Mouse (Mus musculus): ENCODE measurements around the gene 1700093K21Rik. TPM values are rescaled to one million over a fixed set of nuclear protein-coding genes. Genes with fewer than 3 reads are reported as not detected.
"Not testable (repeated sequence)": the region's sequence is repeated elsewhere in the genome, so short reads cannot be mapped to it uniquely, and the experiment has no call there.

1700093K21Rik gene
- polyA plus RNA-seq (2015; fragmentation: Nextera tagmentation; extraction: Ambion mirVana): 0.17 TPM in 1 of 2 replicates, not detected in the other

DNA sequence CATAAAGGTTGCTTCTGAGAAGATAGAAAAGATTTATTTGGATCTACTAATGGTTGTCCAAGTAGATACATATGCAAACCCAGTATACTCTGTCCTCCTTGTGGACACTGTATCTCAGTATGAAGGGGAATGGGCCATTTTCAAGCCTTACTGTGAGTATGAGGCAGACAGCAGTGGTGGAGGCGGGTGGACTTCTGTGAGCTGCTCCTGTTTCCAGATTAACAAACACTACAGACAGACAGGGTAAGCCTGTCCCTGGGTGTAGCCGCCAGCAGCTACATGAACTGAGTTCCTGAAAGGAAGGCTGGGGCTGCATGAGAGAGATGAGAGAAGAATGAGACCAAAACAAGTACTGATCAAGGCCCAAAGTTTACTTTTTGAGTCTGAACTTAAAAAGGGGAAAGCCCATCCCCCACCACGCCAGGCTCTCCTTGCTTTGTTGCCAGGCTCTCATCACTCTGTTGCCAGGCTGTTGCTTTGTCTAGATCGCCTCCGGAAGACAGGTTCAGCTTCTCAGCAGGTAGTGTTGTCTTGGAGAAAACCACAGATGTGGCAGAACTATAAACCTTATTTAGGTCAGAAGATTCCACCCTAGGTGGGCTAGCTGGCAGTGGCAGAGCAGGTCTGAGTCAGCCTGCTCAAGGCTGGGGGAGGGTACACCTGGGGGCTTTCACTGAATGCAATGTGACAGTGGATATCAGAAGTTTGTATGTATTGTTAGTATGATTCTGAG is at the start of gene 1700093K21Rik:
Gene 1700093K21Rik, minus strand, starts transcription at position 683 of the 733 bp plus-strand sequence.
- H3K27me3 ChIP-seq: no peaks in the 10 kb centered on the region
- no peaks in the 10 kb centered on the region for H3K36me3 ChIP-seq
- H3K4me1 ChIP-seq (replicated peaks): no peaks in the 10 kb centered on the region
- ATAC-seq (ENCODE audit: low FRiP score, low read depth): no peak
- no peak within 1 kb of the TSS for H3K27ac ChIP-seq (replicated peaks)
- H3K4me3 ChIP-seq: no peak within 1 kb of the TSS
- 37% methylated on average over 5 of the region's 5 CpGs for WGBS
- no peak within 1 kb of the TSS for H3K9ac ChIP-seq
- H3K4me2 ChIP-seq: no peak within 1 kb of the TSS
- no peaks in the 10 kb centered on the region for H3K9me3 ChIP-seq

DNA sequence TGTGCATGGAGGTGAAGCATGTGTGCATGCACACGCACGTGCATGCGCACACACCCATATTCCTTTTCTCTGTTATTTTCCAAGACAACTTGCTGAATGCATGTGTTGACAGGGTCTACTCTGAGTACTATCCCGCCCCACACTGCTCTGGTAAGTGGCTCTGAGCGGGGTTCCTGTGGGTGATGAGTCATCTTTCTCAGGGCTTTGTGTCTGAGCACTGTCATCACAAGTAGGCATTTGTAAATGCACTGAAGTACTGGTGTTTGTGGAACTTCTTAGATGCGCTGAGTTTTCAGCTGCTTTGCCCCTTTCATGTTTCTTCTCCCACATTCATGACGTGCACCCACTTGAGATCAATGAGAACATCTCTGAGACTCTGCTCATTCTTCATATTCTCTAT is 49.2 kb upstream of the 1700093K21Rik start:
- Histone ChIP-seq H3K36me3 (peaks cover 31% of the 10 kb centered on the region), H3K27ac (replicated peaks) (no peak overlapping the region), H3K9ac (no peak overlapping the region), H3K4me3 (no peak overlapping the region), H3K27me3 (no peaks in the 10 kb centered on the region), H3K9me3 (no peaks in the 10 kb centered on the region), H3K4me1 (replicated peaks) (no peaks in the 10 kb centered on the region), H3K4me2 (no peak overlapping the region)
- no peak for ATAC-seq (ENCODE audit: low FRiP score, low read depth)
- WGBS: 94% methylated on average over 7 of the region's 7 CpGs

- no peak overlapping the region for H3K4me2 ChIP-seq
- WGBS: 63% methylated on average over 6 of the region's 6 CpGs
- H3K27me3 ChIP-seq: no peaks in the 10 kb centered on the region
- no peaks in the 10 kb centered on the region for H3K9me3 ChIP-seq
- peak; percentile 76; the same call in 1 of the 2 replicates for ATAC-seq (ENCODE audit: low FRiP score, low read depth)
- H3K27ac ChIP-seq (replicated peaks): no peak overlapping the region
- no peaks in the 10 kb centered on the region for H3K4me1 ChIP-seq (replicated peaks)
- peaks cover 24% of the 10 kb centered on the region for H3K36me3 ChIP-seq
- no peak overlapping the region for H3K4me3 ChIP-seq
- H3K9ac ChIP-seq: no peak overlapping the region
Observed at GRCm38 (mm10) chr11:23565761-23566160, 44.8 kb upstream of the 1700093K21Rik start.

DNA sequence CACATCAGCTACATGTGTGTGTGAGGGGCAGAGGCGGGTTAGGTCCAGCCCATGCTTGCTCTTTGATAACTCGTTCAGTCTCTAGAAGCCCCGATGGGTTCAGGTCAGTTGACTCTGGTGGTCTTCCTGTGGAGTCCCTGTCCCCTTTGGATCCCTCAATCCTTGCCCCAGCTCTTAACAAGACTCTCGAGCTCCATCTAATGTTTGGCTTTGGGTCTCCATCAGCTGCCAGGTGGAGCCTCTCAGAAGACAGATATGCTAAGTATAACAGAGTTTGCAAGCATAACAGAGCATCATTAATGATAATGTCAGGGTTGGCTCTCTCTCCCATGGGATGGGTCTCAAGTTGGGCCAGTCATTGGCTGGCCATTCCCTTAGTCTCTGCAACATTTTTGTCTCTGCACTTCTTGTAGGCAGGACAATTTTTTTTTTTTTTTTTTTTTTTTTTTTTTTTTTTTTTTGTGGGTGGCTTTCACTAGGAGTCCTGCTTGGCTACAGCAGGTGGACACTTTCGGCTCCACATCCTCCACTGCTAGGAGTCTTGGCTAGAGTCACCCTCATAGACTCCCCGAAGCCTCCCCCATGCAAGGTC is 36.2 kb upstream of the 1700093K21Rik start:
- H3K9ac ChIP-seq: no peak overlapping the region
- 74% methylated on average over 6 of the region's 6 CpGs for WGBS
- no peak; the same call in 1 of the 2 replicates for ATAC-seq (ENCODE audit: low FRiP score, low read depth)

DNA sequence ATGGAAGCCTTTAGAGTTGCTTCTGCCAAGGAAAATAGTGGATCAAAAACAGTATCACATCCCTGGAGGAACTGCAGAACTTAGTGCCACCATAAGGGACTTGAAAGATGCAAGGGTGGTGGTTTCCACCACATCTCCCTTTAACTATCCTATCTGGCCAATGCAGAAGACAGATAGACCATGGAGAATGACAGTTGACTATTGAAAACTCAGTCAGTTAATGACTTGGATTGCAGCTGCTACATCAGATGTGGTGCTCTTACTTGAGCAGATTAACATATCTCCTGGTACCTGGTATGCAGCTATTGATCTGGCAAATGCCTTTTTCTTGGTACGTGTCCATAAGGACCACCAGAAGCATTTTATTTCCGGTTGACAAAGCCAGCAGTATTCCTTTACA is 16.5 kb upstream of the 1700093K21Rik start:
- no peak for ATAC-seq (ENCODE audit: low FRiP score, low read depth)
- no peaks in the 10 kb centered on the region for H3K36me3 ChIP-seq
- no peak overlapping the region for H3K27ac ChIP-seq (replicated peaks)
- 93% methylated on average over 2 of the region's 2 CpGs for WGBS
- no peak overlapping the region for H3K4me2 ChIP-seq
- no peaks in the 10 kb centered on the region for H3K27me3 ChIP-seq
- H3K4me1 ChIP-seq (replicated peaks): no peaks in the 10 kb centered on the region
- H3K4me3 ChIP-seq: no peak overlapping the region
- H3K9ac ChIP-seq: no peak overlapping the region
- no peaks in the 10 kb centered on the region for H3K9me3 ChIP-seq

More for the DNA sequence above, 36.2 kb upstream of the 1700093K21Rik start:
- Histone ChIP-seq H3K9me3 (no peaks in the 10 kb centered on the region), H3K27me3 (no peaks in the 10 kb centered on the region), H3K27ac (replicated peaks) (no peak overlapping the region), H3K4me2 (no peak overlapping the region), H3K4me3 (no peak overlapping the region), H3K36me3 (no peaks in the 10 kb centered on the region), H3K4me1 (replicated peaks) (no peaks in the 10 kb centered on the region)

GRCm38 (mm10) chr11:23518981-23519380 is 2.0 kb downstream of the 1700093K21Rik start:
- 69% methylated on average over 3 of the region's 3 CpGs for WGBS
- Histone ChIP-seq H3K36me3 (no peaks in the 10 kb centered on the region), H3K9me3 (no peaks in the 10 kb centered on the region), H3K9ac (no peak overlapping the region), H3K4me1 (replicated peaks) (no peaks in the 10 kb centered on the region), H3K4me2 (no peak overlapping the region), H3K27me3 (no peaks in the 10 kb centered on the region), H3K27ac (replicated peaks) (no peak overlapping the region), H3K4me3 (no peak overlapping the region)
- ATAC-seq (ENCODE audit: low FRiP score, low read depth): no peak

DNA sequence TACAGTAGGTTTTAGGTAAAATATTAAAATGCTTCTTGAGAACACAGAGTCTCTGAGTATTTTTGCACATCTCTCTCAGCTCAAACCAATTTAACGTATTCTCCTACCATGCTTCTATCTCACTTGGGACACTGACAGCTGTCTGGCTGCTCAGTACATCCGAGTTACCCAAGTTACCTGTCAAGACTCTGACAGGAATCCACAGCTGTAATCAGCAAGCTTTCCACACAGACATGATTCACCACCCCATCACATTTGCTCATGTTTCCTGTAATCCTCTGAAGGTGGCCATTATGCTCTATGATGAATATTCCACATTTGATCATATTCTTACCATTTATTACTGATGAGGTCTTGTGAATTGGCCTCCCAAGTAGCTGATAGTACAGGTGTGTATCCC is 5.6 kb downstream of the 1700093K21Rik start:
- H3K27me3 ChIP-seq: no peaks in the 10 kb centered on the region
- H3K9ac ChIP-seq: no peak overlapping the region
- ATAC-seq (ENCODE audit: low FRiP score, low read depth): no peak
- no peak overlapping the region for H3K4me2 ChIP-seq
- H3K27ac ChIP-seq (replicated peaks): no peak overlapping the region
- no peaks in the 10 kb centered on the region for H3K9me3 ChIP-seq
- H3K36me3 ChIP-seq: no peaks in the 10 kb centered on the region
- H3K4me1 ChIP-seq (replicated peaks): peaks cover 6% of the 10 kb centered on the region; the same call in 1 of the 2 replicates
- no peak overlapping the region for H3K4me3 ChIP-seq
- 80% methylated on average over 2 of the region's 2 CpGs for WGBS

- H3K4me2 ChIP-seq; H3K27ac ChIP-seq (replicated peaks); H3K9me3 ChIP-seq; H3K4me3 ChIP-seq; H3K27me3 ChIP-seq; ATAC-seq (ENCODE audit: low FRiP score, low read depth); H3K36me3 ChIP-seq; H3K4me1 ChIP-seq (replicated peaks); H3K9ac ChIP-seq: not testable (repeated sequence)
- WGBS: 72% methylated on average over 4 of the region's 4 CpGs
Observed at GRCm38 (mm10) chr11:23514785-23515184, 6.2 kb downstream of the 1700093K21Rik start.

- not testable (repeated sequence) for H3K4me3 ChIP-seq; ATAC-seq (ENCODE audit: low FRiP score, low read depth); H3K27me3 ChIP-seq; H3K4me1 ChIP-seq (replicated peaks); H3K9ac ChIP-seq; H3K36me3 ChIP-seq; H3K9me3 ChIP-seq; H3K4me2 ChIP-seq; H3K27ac ChIP-seq (replicated peaks)
- WGBS: 87% methylated on average over 5 of the region's 5 CpGs
Observed at GRCm38 (mm10) chr11:23504801-23505200, 16.2 kb downstream of the 1700093K21Rik start.

DNA sequence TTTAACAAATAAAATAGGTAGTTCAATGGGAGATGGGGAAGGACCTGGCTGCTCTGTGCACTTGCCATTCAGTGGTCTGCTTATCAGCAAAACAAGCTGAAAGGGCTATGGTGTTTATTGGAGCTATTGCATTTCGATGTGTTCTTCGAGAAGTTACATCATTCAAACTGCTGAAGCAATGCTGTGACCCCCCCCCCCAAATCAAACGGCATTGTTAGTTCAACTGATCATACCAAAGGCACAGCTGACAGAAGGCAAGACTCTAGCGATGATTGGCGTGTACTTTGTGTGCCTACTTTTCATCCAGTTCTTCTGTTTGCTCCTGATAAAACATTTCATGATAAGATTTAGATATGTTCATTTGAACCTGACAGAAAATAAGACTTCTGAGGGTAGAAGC is 22.3 kb downstream of the 1700093K21Rik start:
- peak overlapping the region; percentile 95 for H3K27ac ChIP-seq (replicated peaks)
- H3K4me1 ChIP-seq (replicated peaks): peaks cover 23% of the 10 kb centered on the region
- WGBS: 48% methylated on average over 5 of the region's 5 CpGs
- H3K4me3 ChIP-seq: peak overlapping the region; percentile 79
- H3K36me3 ChIP-seq: 0 out of 2 replicates have a peak, but pooled peaks cover 8% of the 10 kb centered on the region
- H3K4me2 ChIP-seq: peak overlapping the region; percentile 88
- no peak for ATAC-seq (ENCODE audit: low FRiP score, low read depth)
- H3K27me3 ChIP-seq: no peaks in the 10 kb centered on the region
- H3K9ac ChIP-seq: peak overlapping the region; percentile 51
- H3K9me3 ChIP-seq: no peaks in the 10 kb centered on the region

DNA sequence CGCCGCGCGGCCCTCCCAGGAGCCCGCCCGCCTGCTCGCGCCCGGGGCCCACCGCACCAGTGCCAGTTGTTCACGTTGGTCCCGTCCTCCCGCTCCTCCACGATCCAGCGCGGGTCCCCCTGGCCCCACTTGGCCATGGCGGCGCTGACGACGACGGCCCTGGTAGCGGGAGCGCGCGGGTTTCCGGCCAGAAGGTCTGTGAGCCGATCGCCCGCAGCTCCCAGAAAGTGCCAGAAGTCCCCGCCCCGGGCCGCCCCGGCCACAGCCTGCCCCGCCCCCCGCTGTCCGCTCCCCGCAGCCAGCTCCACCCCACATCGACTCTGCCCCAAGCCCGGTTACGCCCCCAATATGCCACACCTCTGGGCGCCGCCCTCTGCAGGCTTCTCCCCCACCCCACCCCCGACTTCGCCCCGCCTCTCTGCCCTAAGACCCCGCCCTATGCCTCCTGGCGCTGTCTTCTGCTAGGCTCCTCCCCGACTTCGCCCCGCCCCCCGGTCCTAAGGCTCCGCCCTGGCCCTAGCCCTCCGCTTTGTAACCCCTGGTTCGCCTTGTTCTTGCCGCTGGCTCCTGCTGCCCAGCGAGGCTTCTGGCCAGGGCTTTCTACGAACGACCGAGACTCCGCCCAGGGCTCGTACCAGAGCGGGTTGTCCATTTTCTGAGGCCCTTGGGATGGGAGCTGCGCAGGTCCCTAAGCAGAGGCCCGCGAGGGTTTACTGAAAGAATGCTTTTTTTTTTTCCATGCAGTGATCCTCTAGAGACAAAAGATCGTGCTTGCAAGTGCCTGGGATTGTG is 23.0 kb downstream of the 1700093K21Rik start, which contains the start of gene Ahsa2:
Gene Ahsa2, minus strand, starts transcription at position 313 of the 792 bp plus-strand sequence.
- H3K4me3 ChIP-seq: peak within 1 kb of the TSS; percentile 79
- ATAC-seq (ENCODE audit: low FRiP score, low read depth): peak; percentile 95

GRCm38 (mm10) chr11:23497335-23497717 is 23.6 kb downstream of the 1700093K21Rik start:
- Histone ChIP-seq H3K27ac (replicated peaks) (peak overlapping the region; percentile 95), H3K36me3 (peaks cover 21% of the 10 kb centered on the region), H3K4me3 (peak overlapping the region; percentile 79), H3K9me3 (no peaks in the 10 kb centered on the region), H3K9ac (peak overlapping the region; percentile 71), H3K4me1 (replicated peaks) (peaks cover 23% of the 10 kb centered on the region), H3K4me2 (peak overlapping the region; percentile 88), H3K27me3 (no peaks in the 10 kb centered on the region)
- ATAC-seq (ENCODE audit: low FRiP score, low read depth): peak; percentile 89
- WGBS: under 1% methylated on average over 22 of the region's 22 CpGs

More for the DNA sequence above, 23.0 kb downstream of the 1700093K21Rik start, which contains the start of gene Ahsa2:
- no peaks in the 10 kb centered on the region for H3K27me3 ChIP-seq
- WGBS: under 1% methylated on average over 64 of the region's 66 CpGs
- peak within 1 kb of the TSS; percentile 71 for H3K9ac ChIP-seq
- H3K4me2 ChIP-seq: peak within 1 kb of the TSS; percentile 88
- no peaks in the 10 kb centered on the region for H3K9me3 ChIP-seq
- H3K27ac ChIP-seq (replicated peaks): peak within 1 kb of the TSS; percentile 95
- peaks cover 15% of the 10 kb centered on the region for H3K36me3 ChIP-seq
- H3K4me1 ChIP-seq (replicated peaks): peaks cover 23% of the 10 kb centered on the region
